Mouse (Mus musculus) embryo, embryonic 11 days (tissue): ENCODE measurements around the gene Isl2.

Experiments used
- DNase-seq: peaks from one replicate; pipeline ENCODE4 v3.0.0-alpha.2; 2015

Isl2 gene

DNA sequence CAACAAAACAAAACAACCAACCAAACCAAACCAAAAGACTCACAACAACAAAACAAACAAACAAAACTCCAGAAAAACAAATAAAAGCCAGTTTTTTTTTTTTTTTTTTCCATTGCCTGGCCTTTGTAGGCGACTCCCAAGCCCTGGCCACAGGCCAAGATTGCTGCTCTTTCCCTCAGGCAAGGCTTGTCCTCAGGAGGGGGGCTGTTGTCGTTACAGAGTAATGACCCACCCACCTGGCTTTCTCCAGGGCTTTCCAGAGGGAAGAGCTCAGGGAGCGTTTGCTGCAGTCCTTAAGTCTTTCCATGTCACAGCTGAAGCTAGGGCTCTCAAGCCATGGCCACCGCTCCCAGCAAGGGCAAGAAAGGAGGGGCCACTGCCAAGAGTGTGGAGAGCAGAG, at the start of gene Isl2:
Isl2 (plus strand) TSS at position 296 of the 400 bp plus-strand sequence.
- DNase-seq, result peak; percentile 12

DNA sequence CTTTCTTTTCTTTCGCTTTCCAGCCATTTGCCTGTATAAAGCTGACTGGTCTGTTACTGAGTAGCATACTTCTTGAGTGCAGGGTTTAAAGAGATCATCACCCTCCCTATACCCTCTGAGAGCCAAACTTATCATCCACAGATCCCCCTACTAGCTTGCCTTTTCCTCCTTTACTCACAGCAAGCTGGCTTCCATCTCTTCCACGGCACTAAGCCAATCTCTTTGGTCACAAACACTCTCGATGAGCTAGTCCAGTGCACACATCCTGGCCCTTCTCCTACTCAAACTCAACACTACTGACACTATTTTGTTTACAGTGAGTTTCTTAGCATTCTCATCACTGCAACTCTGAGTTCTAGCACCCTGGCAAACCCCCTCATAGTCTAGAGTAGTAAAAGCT, 30.6 kb upstream of the Isl2 start:
- no peak for DNase-seq

DNA sequence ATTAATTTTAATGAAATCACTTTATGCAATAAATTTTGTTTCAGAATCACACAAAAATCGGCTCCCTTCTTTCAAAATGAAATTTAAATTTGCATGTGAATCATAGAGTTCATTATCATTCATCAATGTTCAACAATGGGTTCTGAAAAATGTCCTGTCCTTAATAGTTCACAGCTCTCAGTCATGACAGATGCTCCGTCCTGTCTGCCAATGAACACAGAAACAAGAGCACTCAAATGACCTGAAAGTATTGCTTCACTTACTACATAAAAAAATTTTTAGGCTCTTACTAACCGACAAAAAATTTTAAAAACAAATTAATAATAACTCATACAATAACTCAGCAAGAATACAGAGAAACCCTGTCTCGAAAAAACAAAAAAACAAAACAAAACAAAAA, 29.8 kb upstream of the Isl2 start:
- no peak for DNase-seq

- no peak for DNase-seq
These were observed 28.7 kb upstream of the Isl2 start for GRCm38 (mm10) chr9:55509731-55510130.

DNA sequence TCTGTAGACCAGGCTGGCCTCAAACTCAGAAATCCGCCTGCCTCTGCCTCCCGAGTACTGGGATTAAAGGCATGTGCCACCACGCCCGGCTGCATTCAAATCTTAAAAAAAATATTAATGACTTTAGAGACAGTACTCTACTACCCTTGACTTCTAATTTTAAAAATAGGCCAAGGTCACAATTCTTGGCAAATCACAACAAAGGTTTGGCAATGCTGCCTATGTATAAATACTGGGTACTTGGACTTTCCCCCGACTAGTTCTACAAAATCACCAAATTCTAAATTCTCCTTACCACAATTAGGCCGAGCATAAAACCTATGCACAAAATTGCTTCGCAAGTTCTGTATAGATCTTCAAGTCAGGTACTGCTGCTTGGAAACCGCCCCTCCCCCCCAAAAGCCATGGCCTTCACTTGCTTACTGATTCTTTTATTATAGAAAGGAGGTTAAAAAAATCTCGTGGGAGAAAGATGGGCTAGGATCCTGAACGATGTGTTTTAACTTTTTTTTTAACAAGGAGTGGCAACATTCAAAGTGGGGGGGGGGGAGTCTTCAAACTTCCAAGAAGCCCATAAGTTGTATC, 27.7 kb upstream of the Isl2 start:
- DNase-seq, result no peak

DNA sequence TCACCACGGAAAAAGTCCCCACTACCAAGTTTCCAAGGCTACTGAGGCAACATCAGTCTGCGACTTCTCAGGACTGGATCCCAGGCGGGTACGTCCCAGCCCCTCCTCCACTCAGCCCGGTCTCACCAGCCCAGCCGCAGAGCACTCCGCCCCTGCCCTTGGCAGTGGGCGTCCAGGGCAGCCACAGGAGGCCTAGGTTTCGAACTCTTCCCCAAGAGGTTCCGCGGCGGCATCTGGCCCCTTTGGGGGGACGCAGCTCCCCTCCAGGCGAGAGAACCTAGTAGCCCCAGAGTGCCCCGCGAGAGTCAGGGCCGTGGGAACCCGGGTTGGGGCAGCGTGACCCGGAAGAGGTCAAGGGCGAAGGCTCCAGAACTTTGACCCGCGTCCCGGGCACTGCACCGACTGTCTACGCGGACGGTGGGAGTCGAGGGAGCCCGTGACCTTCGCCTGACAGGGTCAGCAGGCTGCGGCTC, 26.9 kb upstream of the Isl2 start:
- DNase-seq, result peak; percentile 76

DNA sequence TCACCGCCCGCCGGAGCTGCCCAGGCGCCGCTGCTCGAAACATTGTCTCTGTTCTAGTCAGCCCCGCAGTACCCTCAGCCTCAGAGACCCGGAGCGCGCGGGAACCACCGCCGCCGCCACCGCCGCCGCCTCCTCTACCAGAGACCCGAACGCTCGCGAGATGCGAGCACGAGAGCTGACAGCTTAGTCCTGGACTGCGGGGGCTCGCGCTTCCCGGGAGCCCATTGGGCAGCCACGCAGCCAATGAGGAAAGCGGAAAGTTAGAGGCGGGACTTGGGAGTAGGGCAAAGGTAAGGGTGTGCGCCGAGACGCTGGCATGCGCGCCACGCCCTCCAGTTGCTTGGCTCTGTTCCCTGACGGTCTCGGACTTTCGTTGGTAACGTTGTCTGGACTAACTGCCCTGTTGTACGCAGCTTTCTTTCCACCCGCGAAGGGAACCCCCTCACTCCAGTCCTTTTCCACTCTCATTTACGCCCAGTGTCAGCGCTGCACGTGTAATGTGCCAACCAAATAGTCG, 26.4 kb upstream of the Isl2 start, which contains the start of gene Etfa:
Etfa (minus strand) TSS at position 217 of the 517 bp plus-strand sequence.
- peak; percentile 99 for DNase-seq

DNA sequence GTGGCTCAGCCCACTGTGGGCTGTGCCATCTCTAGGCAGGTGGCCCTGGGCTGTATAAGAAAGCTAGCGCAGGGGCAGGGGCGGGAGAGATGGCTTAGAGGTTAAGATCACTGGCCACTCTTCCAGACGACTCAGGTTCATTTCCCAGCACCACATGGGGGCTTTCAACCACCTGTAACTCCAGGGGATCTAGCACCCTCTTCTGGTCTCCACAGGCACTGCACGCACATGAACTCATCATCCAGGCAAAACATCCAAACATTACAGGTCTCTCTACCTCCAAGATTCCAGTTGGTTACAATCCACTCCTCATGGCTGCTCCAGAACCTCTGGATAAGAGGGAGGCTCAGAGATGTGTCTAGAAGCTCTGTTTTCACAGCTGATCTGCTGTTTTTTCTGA, 12.8 kb upstream of the Isl2 start:
- no peak for DNase-seq

DNA sequence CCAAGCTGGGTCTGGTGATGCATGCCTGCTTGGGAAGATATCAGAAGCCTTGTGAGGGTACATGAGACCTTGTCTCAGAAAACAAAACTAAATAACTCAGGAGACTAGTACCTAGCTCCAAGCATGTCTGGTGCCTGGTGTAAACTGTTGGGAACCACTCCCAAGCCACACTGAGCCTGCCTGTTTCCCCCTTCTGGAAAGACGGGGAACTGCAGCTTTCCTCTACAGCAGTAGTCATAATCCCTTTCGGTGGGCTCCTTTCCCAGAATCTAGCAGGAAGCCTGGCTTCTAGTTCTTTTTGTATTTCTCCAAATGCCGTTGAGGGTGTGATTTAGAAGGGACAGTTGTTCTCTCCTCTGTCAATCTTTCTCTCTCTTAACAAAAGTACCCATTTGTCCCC, 2.6 kb upstream of the Isl2 start:
- DNase-seq, result peak; percentile 76

GRCm38 (mm10) chr9:55539006-55539405, 534 bp downstream of the Isl2 start:
- DNase-seq, result no peak

DNA sequence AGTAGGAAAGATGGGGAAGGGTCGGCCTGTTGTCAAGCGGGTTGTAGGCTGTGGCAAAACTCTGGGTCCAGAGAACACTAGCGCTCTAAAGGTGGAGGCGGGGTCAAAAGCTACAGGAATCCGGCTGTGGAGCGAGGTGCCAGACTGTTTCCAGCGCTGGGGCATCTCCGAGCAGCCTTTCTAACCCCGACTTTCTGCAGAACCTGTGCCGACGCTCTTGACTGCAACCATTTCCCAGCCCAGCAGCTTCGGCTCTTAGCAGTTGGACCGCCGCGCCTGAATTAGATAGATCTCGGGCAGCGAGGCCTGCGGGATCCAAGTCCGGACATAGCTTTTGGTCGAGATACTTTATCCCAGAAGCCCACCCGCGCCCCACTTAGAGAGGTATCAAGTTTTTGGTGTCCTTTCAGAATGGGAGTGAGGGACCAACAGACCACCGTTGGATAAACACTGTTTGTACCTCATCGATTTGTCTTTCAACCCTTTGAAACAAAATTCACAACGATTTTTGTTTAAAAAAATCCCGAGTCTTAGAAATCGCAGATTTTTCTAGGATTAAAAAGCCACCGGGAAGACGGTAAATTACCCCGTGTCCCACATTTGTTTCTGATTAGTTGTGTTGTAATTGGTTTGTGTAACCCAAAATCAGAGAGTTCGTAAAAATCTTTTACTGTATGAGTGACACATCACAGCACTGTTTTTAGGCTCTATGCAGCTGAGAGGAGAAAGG, 1.4 kb downstream of the Isl2 start:
- peak; percentile 63 for DNase-seq

- peak; percentile 36 for DNase-seq
These were observed 1.9 kb downstream of the Isl2 start for GRCm38 (mm10) chr9:55540391-55540770.

GRCm38 (mm10) chr9:55540888-55541287, 2.4 kb downstream of the Isl2 start:
- DNase-seq, result peak; percentile 95

DNA sequence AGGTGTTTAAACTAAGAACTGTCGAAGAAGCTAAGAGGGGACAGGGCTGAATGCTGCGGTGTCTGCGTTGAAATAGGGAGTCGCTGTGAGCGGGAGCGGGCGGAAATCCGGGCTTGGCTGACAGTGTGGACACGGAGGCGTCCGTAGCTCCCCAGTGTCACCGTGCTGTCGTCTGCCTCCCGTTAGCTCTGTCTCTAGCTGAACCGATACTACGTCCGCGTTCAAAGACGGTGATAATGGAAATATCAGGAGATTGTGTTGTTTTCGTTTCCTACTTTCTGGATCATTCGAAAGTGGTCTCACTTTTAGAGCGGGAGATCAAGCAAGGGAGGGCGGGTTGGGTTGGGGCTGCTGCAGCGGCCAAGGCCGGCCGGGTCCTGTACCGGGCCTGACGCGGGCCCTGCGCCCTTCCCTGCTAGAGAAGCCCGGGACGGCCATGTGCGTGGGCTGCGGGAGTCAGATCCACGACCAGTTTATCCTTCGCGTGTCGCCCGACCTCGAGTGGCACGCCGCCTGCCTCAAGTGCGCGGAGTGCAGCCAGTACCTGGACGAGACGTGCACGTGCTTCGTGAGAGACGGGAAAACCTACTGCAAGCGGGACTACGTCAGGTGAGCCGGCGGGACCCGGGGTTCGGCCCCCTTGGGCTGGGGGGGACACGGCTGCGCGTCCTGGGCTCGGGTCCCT, 3.4 kb downstream of the Isl2 start:
- DNase-seq, result peak; percentile 50

DNA sequence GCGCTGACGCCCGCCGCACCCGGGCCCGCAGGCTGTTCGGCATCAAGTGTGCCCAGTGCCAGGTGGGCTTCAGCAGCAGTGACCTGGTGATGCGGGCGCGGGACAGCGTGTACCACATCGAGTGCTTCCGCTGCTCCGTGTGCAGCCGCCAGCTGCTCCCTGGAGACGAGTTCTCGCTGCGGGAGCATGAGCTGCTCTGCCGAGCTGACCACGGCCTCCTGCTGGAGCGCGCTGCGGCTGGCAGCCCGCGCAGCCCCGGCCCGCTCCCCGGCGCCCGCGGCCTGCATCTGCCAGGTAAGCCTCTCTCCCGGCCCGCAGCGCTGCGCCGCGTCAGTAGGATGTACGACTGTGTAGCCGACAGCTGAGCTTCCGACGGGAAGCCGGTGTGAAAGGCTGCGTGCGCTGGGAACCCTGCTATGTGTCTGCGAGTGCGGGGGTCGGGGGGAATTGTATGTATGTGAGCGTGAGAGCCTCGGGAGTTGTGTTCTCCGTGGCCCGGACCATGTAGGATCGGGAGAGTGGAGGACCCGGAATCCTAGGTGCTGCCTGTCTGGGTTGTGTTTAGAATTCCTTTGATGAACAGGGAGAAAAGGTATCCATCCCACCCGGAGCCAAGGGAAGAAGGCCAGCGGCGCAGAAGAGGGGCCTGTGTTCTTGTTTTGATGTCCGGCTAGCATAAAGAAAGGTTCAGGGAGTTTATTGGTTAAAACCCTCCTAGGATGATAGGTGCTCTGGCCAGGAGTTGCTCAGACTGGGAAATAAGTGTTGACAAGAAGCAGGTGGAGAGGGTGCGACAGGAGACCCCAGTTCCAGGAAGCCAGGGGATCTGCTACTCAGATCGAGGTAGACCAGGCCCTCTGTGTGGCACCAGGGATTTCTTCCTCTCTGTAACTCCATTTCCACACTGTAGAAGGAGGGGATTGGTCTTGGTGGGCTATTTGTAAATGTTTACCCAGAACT, 4.2 kb downstream of the Isl2 start:
- peak; percentile 44 for DNase-seq

GRCm38 (mm10) chr9:55543336-55543702, 4.8 kb downstream of the Isl2 start:
- peak; percentile 41 for DNase-seq

- peak; percentile 76 for DNase-seq
These were observed 5.4 kb downstream of the Isl2 start for GRCm38 (mm10) chr9:55543703-55544401.

DNA sequence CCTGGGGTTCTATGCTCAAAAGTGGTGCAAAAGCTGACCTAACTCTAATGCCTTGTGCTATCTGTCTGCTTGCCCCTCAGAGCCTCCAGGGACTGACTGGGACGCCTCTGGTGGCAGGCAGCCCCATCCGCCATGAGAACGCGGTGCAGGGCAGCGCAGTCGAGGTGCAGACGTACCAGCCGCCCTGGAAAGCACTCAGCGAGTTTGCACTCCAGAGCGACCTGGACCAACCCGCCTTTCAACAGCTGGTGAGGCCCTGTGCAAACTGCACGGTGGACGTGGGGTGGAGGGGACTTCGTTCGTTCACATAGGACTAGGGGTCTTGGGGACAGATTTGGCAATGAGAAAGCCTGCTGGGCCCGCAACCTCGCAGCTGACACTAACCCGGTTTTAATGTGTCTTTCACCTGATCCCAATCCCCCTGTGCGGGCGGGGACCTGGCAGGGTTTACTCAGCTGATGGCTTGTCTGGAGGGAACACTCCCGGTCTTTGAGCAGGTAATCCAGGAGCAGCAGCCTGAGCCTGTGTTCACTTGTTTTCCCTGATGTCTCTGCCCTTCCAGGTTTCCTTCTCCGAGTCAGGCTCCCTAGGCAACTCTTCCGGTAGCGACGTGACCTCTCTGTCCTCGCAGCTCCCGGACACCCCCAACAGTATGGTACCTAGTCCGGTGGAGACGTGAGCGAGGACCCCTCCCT, 6.5 kb downstream of the Isl2 start:
- peak; percentile 65 for DNase-seq

DNA sequence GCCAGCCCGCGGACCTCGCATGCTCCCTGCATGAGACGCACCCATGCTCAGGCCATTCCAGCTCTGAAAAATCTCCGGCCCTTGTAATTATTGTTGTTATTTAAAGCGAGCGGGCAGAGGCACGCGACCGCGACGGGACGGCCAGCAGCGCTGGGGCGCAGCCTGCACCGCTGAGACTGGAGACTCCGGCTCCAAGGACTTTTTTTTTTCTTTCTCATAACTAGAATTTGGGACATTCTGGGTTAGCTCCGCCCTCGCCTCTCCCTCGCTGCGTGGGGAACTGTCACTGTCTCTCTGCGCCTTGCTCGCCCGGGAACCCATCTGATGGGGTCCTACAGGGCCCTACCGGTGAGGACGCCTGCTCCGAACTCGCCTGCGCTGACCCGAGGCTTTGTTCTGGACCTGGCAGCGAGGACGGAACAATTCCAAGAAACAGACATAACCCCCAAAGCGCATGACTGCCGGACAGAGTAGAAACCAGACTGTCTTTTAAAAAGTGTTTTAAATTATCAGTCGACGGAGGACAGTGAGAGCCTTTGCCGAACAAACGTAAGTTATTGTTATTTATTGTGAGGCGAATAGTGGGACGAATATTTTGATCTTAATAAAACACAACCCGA, 7.2 kb downstream of the Isl2 start:
- DNase-seq, result peak; percentile 37

DNA sequence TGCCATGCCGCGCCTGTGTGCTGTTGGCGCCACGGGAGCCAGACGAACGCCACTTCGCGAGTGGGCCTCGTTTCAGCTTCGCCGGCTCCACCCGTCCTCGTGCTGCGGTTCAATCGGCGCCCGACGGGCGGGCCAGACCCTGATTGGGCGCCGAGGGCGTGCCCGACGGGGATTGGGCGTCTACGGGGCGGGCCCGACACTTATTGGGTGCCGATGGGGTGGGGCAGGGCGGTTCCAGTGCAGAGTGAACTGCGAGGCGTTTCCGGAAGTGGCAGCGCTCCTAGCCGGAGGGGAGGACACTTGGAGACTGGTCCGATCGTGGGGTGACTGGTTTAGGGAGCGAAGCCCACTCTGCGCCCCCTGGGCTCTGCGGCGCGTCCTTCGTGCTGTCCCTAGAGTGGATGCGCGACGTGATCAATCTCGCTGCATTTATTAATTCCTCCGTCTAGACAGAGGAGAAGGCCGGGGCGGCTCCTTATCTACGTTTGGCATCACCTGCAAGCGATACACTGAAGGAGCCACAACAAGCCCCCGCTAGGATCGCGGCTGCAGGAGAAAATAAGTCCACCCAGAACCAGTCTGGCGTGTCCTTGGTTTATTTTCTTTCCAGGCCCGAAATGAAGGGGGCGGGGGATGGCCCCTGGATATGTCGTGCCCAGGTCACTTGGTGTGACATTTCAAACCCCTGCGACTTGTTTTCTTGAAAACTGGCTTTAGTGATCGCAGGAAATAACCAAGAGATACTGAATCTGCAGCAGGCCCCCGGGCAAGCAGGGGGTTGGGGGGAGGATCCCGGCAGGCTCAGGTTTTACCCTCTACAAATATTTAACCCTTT, 7.9 kb downstream of the Isl2 start:
- DNase-seq, result peak; percentile 78
